Mouse (Mus musculus) heart, embryonic 13.5 days (tissue): ENCODE measurements around the gene Prss16. TPM values are rescaled to one million over a fixed set of nuclear protein-coding genes. Genes with fewer than 3 reads are reported as not detected.

Source experiments
- ATAC-seq: fragments of 200-750 bp; cut with Nextera tagmentation; 2 replicates; pipeline ENCODE4 v1.8.0; 2017; ENCODE audit warnings: moderate TSS enrichment; ENCODE audit not compliant: insufficient number of reproducible peaks, low FRiP score, low TSS enrichment; ENCODE audit errors: extremely low read depth
- H3K27ac ChIP-seq: fragments of 300-500 bp; sonication (generic); replicated peaks from 2 replicates; pipeline ENCODE4 v1.5.1; 2015; ENCODE audit warnings: moderate library complexity, mild to moderate bottlenecking, inconsistent platforms
- H3K27me3 ChIP-seq: fragments of 300-500 bp; sonication (generic); replicated peaks from 2 replicates; pipeline ENCODE4 v1.6.1; 2015; ENCODE audit warnings: mild to moderate bottlenecking, inconsistent platforms
- H3K36me3 ChIP-seq: fragments of 300-500 bp; sonication (generic); 2 replicates; pipeline ENCODE4 v1.6.1; 2015; ENCODE audit warnings: mild to moderate bottlenecking, inconsistent platforms
- H3K4me1 ChIP-seq: fragments of 300-500 bp; sonication (generic); 2 replicates; pipeline ENCODE4 v1.6.1; 2015; ENCODE audit warnings: inconsistent platforms
- H3K4me2 ChIP-seq: fragments of 300-500 bp; sonication (generic); 2 replicates; pipeline ENCODE4 v1.6.1; 2015; ENCODE audit warnings: inconsistent platforms, mild to moderate bottlenecking, moderate library complexity
- H3K4me3 ChIP-seq: fragments of 300-500 bp; sonication (generic); 2 replicates; pipeline ENCODE4 v1.5.1; 2015; ENCODE audit warnings: moderate library complexity, mild to moderate bottlenecking, inconsistent platforms
- H3K9ac ChIP-seq: fragments of 300-500 bp; sonication (generic); 2 replicates; pipeline ENCODE4 v1.6.1; 2015; ENCODE audit warnings: inconsistent platforms, mild to moderate bottlenecking, moderate library complexity
- H3K9me3 ChIP-seq: fragments of 300-500 bp; sonication (generic); 2 replicates; pipeline ENCODE4 v1.6.1; 2016; ENCODE audit warnings: inconsistent platforms
- WGBS: fragments of 180-500 bp; shearing (Covaris S2); methylation state at CpG from one replicate; pipeline ENCODE4 v1.1.7; 2015; ENCODE audit warnings: mixed read lengths; 5-methylcytosine and 5-hydroxymethylcytosine counted together
- polyA plus RNA-seq: library from polyadenylated mRNA; unstranded; fragments of >200 nt; fragmentation: Nextera tagmentation; extraction: Ambion mirVana; gene quantifications from 2 replicates; pipeline ENCODE4 v1.2.1, GENCODE M21; 2015

Prss16 gene
- polyA plus RNA-seq, 1 experiment from 2014 or later: 3.3 TPM

- H3K4me2 ChIP-seq: no peak overlapping the region
- H3K27me3 ChIP-seq: peaks cover 45% of the 10 kb centered on the region
- H3K9ac ChIP-seq: no peak overlapping the region
- H3K4me1 ChIP-seq: peaks cover 16% of the 10 kb centered on the region
- 68% methylated on average over 5 of the region's 5 CpGs for WGBS
- no peaks in the 10 kb centered on the region for H3K36me3 ChIP-seq
- no peak for ATAC-seq
- H3K9me3 ChIP-seq: peaks cover 3% of the 10 kb centered on the region; the same call in 1 of the 2 replicates
- H3K4me3 ChIP-seq: no peak overlapping the region
- no peak overlapping the region for H3K27ac ChIP-seq
These were observed 17.0 kb downstream of the Prss16 start for GRCm38 (mm10) chr13:21992550-21992949.

DNA sequence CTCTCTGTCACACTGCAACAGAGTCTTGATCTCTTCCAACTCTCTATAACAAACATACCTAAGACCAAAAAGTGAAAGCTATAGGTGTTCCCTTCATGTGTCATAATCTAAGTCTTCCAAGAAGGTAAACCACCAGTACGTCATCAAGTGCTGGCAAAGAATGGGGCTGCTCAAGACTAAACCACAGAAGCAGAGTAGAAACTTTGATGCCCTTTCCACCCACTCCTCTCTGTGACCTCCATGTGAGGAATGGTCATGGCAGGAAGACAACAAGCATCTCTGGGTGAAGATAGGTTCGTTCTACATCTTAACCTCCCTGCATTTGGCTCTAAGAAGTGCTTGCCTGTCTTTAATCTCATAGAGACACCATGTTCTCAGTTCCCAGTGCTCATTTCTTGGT, 25.1 kb downstream of the Prss16 start:
- Histone ChIP-seq H3K27me3 (peaks cover 85% of the 10 kb centered on the region), H3K4me2 (no peak overlapping the region), H3K4me1 (peaks cover 8% of the 10 kb centered on the region), H3K4me3 (no peak overlapping the region), H3K36me3 (no peaks in the 10 kb centered on the region), H3K9me3 (no peaks in the 10 kb centered on the region), H3K27ac (no peak overlapping the region), H3K9ac (no peak overlapping the region)
- WGBS: 69% methylated on average over 2 of the region's 2 CpGs
- ATAC-seq: no peak

DNA sequence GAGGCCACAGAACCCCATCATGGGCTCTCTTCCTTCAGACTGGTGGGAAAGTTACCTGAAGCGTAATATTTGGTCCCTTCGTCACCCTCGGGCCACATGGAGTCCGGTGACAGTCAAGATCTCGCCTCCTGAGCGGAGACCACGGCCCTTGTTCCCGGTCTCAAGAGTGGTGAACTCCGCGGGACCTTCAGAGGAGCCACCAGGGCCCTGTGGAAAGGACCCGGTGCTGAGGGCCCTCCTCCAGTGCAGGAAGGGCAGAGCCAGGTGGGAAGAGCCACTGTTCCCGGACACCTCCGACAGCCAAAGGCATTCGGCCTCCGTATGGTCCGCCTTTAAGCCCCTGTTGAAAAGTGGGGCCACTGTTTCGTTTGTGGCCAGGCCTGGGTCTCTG, 27.7 kb downstream of the Prss16 start:
- ATAC-seq: no peak
- H3K4me1 ChIP-seq: peaks cover 8% of the 10 kb centered on the region
- 5% methylated on average over 17 of the region's 17 CpGs for WGBS
- H3K27me3 ChIP-seq: peaks cover 86% of the 10 kb centered on the region
- peak overlapping the region; percentile 80 for H3K9ac ChIP-seq
- H3K27ac ChIP-seq: no peak overlapping the region
- peak overlapping the region; percentile 59 for H3K4me3 ChIP-seq
- peak overlapping the region; percentile 82 for H3K4me2 ChIP-seq
- no peaks in the 10 kb centered on the region for H3K9me3 ChIP-seq
- no peaks in the 10 kb centered on the region for H3K36me3 ChIP-seq

DNA sequence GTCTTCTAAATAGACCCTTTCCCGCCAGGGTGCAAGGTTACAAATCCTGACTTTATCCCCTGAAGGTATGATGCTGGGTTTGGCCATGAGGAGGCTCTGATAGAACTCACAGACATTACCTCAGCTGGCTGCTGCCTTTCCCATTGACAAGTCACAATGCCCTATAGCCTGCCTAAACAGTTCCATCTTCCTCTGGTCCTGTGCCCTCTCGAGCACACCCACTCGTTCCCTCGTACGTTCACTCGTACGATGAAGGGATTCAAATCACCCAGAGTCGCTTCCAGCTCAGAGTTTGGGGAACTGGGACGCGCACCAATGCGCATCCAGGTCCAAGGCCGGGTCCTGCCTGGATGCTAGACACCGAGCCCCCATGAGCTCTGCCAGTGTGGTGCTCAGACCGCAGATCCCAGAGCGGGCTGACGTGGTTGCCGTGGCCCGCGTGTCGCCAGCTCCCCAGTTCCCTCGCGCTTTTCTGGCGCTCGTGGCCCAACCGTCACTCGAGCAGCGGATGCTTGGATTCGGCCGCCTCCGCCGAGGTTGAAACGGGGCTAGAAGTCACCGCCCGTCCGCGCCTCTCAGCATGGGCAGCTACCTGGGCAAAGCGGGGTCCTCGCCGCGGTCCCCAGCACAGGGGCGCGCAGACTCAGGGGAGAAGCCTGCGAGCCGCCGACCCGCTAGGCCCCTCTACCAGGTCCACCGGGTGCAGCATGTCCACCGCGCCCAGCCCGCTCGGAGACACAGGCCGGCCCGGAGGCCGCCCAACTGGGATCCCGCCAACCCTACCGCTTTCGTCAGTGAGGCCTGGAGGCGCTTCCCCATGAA, 28.4 kb downstream of the Prss16 start, which contains the start of gene Pom121l2:
Gene Pom121l2, plus strand, starts transcription at position 214 of the 822 bp plus-strand sequence.
- peaks cover 80% of the 10 kb centered on the region for H3K27me3 ChIP-seq
- under 1% methylated on average over 58 of the region's 58 CpGs for WGBS
- no peak for ATAC-seq
- no peaks in the 10 kb centered on the region for H3K36me3 ChIP-seq
- no peaks in the 10 kb centered on the region for H3K9me3 ChIP-seq
- H3K4me3 ChIP-seq: peak within 1 kb of the TSS; percentile 59
- peak within 1 kb of the TSS; percentile 80 for H3K9ac ChIP-seq
- H3K4me2 ChIP-seq: peak within 1 kb of the TSS; percentile 82
- H3K4me1 ChIP-seq: peaks cover 8% of the 10 kb centered on the region
- no peak within 1 kb of the TSS for H3K27ac ChIP-seq

DNA sequence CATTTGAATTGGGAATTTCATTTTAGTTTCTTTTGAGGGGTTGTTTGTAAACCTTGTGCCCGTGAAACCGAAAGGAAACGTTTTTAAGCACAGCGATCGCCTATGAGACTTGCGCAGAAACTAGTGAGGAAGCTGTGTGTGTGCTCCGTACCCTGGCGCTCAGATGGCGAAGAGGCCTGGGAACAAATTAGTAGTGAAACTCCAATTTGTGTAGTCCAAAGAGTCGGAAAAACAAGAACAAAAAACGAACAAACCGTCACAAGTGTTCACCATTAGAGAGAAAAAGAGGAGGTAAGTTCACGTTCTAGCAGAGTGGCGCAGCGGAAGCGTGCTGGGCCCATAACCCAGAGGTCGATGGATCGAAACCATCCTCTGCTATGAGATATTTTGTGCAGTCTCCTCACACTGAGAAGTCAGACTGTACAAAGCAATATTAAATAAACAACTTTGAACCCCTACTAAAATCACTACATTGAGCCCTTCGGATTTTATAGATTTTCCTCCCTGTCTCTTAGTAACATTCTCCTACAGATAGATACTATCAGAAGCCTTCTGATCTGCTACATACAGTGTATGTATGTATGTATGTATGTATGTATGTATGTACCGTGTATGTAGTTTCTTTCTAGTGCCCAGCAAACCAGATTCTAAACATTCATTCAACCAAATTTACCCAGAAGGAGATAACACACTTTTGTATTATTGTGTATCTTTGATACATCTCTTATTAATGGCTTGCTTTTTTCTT, 34.6 kb downstream of the Prss16 start:
- no peaks in the 10 kb centered on the region for H3K36me3 ChIP-seq
- peak overlapping the region; percentile 62 for H3K4me2 ChIP-seq
- H3K4me3 ChIP-seq: peak overlapping the region; percentile 74
- 5% methylated on average over 20 of the region's 20 CpGs for WGBS
- H3K27me3 ChIP-seq: peaks cover 19% of the 10 kb centered on the region
- H3K9me3 ChIP-seq: no peaks in the 10 kb centered on the region
- peak overlapping the region; percentile 75 for H3K27ac ChIP-seq
- peak; percentile 81 for ATAC-seq
- peak overlapping the region; percentile 79 for H3K9ac ChIP-seq
- H3K4me1 ChIP-seq: peaks cover 2% of the 10 kb centered on the region; the same call in 1 of the 2 replicates

GRCm38 (mm10) chr13:21974221-21974725, 35.3 kb downstream of the Prss16 start:
- H3K4me2 ChIP-seq: peak overlapping the region; percentile 62
- no peaks in the 10 kb centered on the region for H3K9me3 ChIP-seq

GRCm38 (mm10) chr13:21971641-21972040, 37.9 kb downstream of the Prss16 start:
- Histone ChIP-seq H3K4me2 (no peak overlapping the region), H3K27ac (no peak overlapping the region), H3K4me1 (peaks cover 5% of the 10 kb centered on the region), H3K4me3 (no peak overlapping the region), H3K9ac (no peak overlapping the region), H3K36me3 (no peaks in the 10 kb centered on the region), H3K9me3 (no peaks in the 10 kb centered on the region), H3K27me3 (no peaks in the 10 kb centered on the region)
- no peak for ATAC-seq
- WGBS: 33% methylated on average over 3 of the region's 3 CpGs

More at GRCm38 (mm10) chr13:21974221-21974725, 35.3 kb downstream of the Prss16 start:
- H3K36me3 ChIP-seq: no peaks in the 10 kb centered on the region
- H3K4me1 ChIP-seq: peaks cover 5% of the 10 kb centered on the region
- peak overlapping the region; percentile 79 for H3K9ac ChIP-seq
- peaks cover 13% of the 10 kb centered on the region for H3K27me3 ChIP-seq
- under 1% methylated on average over 23 of the region's 23 CpGs for WGBS
- peak overlapping the region; percentile 75 for H3K27ac ChIP-seq
- ATAC-seq: peak; percentile 51; the same call in 1 of the 2 replicates
- H3K4me3 ChIP-seq: peak overlapping the region; percentile 74

DNA sequence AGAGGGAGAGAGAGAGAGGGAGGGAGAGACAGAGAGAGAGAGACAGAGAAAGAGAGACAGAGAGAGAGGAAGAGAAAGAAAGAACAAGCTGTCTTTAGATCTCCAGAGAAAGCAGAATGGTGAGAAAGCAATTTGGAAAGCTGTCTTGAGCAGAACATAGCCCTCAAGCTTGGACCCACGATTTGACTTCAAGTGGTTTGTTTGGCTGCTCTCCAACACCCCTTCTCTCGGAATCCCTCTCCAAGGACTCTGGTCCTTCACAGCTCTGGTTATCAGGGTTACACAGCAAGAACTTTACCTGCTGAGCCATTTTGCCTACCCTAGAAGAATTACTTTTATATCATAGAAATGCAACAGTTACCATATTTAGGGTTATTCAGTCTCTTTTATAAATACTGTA, 39.7 kb downstream of the Prss16 start:
- no peaks in the 10 kb centered on the region for H3K27me3 ChIP-seq
- ATAC-seq: no peak
- H3K4me3 ChIP-seq: no peak overlapping the region
- no peak overlapping the region for H3K9ac ChIP-seq
- 24% methylated on average over 2 of the region's 2 CpGs for WGBS
- H3K9me3 ChIP-seq: no peaks in the 10 kb centered on the region
- H3K27ac ChIP-seq: no peak overlapping the region
- H3K4me1 ChIP-seq: peaks cover 5% of the 10 kb centered on the region
- no peak overlapping the region for H3K4me2 ChIP-seq
- H3K36me3 ChIP-seq: no peaks in the 10 kb centered on the region

- H3K27ac ChIP-seq: no peak overlapping the region
- no peaks in the 10 kb centered on the region for H3K36me3 ChIP-seq
- H3K4me1 ChIP-seq: peaks cover 5% of the 10 kb centered on the region
- no peaks in the 10 kb centered on the region for H3K27me3 ChIP-seq
- H3K9me3 ChIP-seq: no peaks in the 10 kb centered on the region
- H3K9ac ChIP-seq: no peak overlapping the region
- WGBS: 48% methylated on average over 1 of the region's 1 CpGs
- H3K4me2 ChIP-seq: no peak overlapping the region
- no peak overlapping the region for H3K4me3 ChIP-seq
- ATAC-seq: no peak
These were observed 40.3 kb downstream of the Prss16 start for GRCm38 (mm10) chr13:21969269-21969668.
